Mouse (Mus musculus) hindbrain, embryonic 15.5 days (tissue): Measurements from ENCODE around the gene Pde2a. TPM values are rescaled to one million over a fixed set of nuclear protein-coding genes. Genes with fewer than 3 reads are reported as not detected.

ENCODE experiments used
- ATAC-seq: fragments of 200-750 bp; cut with Nextera tagmentation; 2 replicates; pipeline ENCODE4 v1.8.0; 2017; ENCODE audit warnings: low read depth, moderate number of reproducible peaks, moderate TSS enrichment; ENCODE audit not compliant: low FRiP score
- H3K27ac ChIP-seq: fragments of 300-500 bp; sonication (generic); replicated peaks from 2 replicates; pipeline ENCODE4 v1.5.1; 2015; ENCODE audit warnings: mild to moderate bottlenecking, inconsistent platforms
- H3K27me3 ChIP-seq: fragments of 300-500 bp; sonication (generic); 2 replicates; pipeline ENCODE4 v1.6.1; 2015; ENCODE audit warnings: control low read depth, inconsistent platforms
- H3K36me3 ChIP-seq: fragments of 300-500 bp; sonication (generic); 2 replicates; pipeline ENCODE4 v1.6.1; 2015; ENCODE audit warnings: control low read depth, inconsistent platforms
- H3K4me1 ChIP-seq: fragments of 300-500 bp; sonication (generic); replicated peaks from 2 replicates; pipeline ENCODE4 v1.6.1; 2015; ENCODE audit warnings: control low read depth, inconsistent platforms
- H3K4me2 ChIP-seq: fragments of 300-500 bp; sonication (generic); 2 replicates; pipeline ENCODE4 v1.6.1; 2015; ENCODE audit warnings: moderate library complexity, mild to moderate bottlenecking, inconsistent platforms
- H3K4me3 ChIP-seq: fragments of 300-500 bp; sonication (generic); 2 replicates; pipeline ENCODE4 v1.5.1; 2015; ENCODE audit warnings: mild to moderate bottlenecking, inconsistent platforms
- H3K9ac ChIP-seq: fragments of 300-500 bp; sonication (generic); 2 replicates; pipeline ENCODE4 v1.6.1; 2015; ENCODE audit warnings: inconsistent platforms
- H3K9me3 ChIP-seq: fragments of 300-500 bp; sonication (generic); 2 replicates; pipeline ENCODE4 v1.6.1; 2016; ENCODE audit warnings: control low read depth, inconsistent platforms
- WGBS: fragments of 180-500 bp; shearing (Covaris S2); methylation state at CpG from one replicate; pipeline ENCODE4 v1.1.7; 2015; 5-methylcytosine and 5-hydroxymethylcytosine counted together
- polyA plus RNA-seq: library from polyadenylated mRNA; unstranded; fragments of >200 nt; fragmentation: Nextera tagmentation; extraction: Ambion mirVana; gene quantifications from 2 replicates; pipeline ENCODE4 v1.2.1, GENCODE M21; 2015

Gene Pde2a
- polyA plus RNA-seq, 1 experiment from 2014 or later, result 34.8 TPM

DNA sequence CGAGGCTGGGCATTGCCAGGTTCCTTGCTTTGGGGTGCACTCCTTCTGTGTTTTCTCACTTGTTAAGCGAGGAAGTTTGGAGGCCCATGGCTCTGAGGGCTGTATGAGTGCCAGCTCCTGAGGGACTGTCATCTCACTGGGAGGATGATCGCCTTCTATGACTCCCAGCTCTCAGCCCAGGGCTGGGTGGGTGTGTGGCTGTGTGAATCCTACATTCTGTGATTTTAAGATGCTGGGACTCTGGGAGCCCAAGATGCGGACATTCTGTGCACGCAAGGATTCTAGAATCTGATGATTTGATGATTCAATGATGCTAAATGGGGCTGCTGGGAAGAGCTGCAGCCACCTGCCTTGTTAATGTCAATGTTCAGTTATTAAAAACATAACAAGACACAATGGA lies 35.8 kb downstream of the Pde2a start:
- Histone ChIP-seq H3K27me3 (peaks cover 8% of the 10 kb centered on the region; the same call in 1 of the 2 replicates), H3K27ac (no peak overlapping the region), H3K9ac (no peak overlapping the region), H3K4me2 (no peak overlapping the region), H3K36me3 (no peaks in the 10 kb centered on the region), H3K9me3 (no peaks in the 10 kb centered on the region), H3K4me3 (no peak overlapping the region), H3K4me1 (peaks cover 65% of the 10 kb centered on the region)
- 80% methylated on average over 5 of the region's 5 CpGs for WGBS
- ATAC-seq, result no peak

DNA sequence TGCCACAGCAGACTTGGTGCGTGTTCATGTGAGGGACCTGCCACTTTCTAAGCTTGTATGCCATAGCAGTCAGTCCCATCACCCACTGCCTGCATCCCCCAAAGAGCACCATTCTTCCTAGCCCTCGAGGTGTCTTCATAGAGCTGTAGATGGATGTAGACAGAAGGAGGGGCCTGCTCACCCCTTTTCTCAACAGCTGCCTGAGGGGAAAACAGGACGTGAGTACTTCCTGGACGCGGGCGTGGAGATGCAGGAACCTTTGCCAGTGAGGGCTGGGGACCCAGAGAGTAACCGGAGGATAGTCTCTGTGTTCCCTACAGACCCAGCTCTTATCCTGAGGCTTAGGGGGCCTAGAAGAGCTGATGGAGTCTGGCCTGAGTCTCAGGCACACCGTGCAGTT lies 36.3 kb downstream of the Pde2a start:
- Histone ChIP-seq H3K9me3 (no peaks in the 10 kb centered on the region), H3K9ac (no peak overlapping the region), H3K27ac (no peak overlapping the region), H3K4me3 (no peak overlapping the region), H3K36me3 (no peaks in the 10 kb centered on the region), H3K27me3 (peaks cover 3% of the 10 kb centered on the region; the same call in 1 of the 2 replicates), H3K4me1 (peaks cover 67% of the 10 kb centered on the region), H3K4me2 (no peak overlapping the region)
- 62% methylated on average over 8 of the region's 8 CpGs for WGBS
- ATAC-seq, result no peak

DNA sequence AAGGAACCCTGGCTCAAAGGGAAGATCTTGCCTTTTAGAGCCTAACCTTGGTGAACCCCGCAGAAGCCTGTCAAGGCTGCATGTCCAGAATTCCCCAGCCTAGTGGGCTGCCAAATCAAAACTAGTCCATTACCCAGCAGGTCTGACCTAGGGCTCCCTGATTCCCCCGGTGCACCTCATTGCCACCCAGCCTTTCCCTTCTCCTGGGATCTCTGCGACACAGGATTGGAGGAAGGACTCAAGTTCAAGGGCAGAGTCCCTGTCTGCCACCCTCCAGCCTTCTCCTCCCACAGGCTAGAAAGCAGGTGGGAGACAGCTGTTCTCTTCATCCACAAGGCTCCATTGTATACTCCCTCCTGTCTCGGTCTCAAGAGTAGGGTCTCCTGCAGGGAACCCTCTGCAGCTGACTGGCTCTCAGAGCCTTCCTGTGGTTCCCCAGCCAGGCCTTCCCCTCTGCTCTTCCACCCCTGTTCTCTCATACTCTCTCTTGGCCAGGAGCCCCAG lies 36.8 kb downstream of the Pde2a start:
- WGBS, result 64% methylated on average over 4 of the region's 4 CpGs
- no peak for ATAC-seq

DNA sequence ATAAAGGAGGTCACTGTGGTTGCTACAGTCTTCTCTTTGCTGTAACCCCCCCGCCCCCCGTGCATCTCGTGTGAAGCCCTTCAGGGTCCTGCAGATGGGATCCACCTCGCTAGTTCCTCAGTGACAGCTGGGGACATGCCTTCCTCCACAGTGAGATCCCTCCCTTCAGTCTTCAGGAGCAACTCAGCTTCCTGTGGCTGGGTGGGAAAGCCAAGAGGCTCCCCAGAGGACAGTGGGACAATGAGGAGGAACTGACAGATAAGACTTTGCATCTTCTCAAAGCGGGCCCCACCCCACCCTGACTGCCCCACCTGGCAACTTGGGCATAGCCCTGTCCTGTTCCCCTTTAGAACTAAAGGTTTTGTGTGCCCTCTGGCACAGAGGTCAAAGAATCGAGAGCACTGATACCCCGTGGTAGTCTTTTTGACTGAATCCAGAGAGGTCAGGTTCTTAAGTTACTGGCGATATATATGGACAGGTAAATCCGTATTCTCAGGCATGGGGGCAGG lies 37.9 kb downstream of the Pde2a start:
- Histone ChIP-seq H3K9me3 (no peaks in the 10 kb centered on the region), H3K4me2 (no peak overlapping the region), H3K4me3 (no peak overlapping the region), H3K9ac (no peak overlapping the region), H3K27me3 (no peaks in the 10 kb centered on the region), H3K4me1 (peaks cover 76% of the 10 kb centered on the region), H3K27ac (no peak overlapping the region), H3K36me3 (no peaks in the 10 kb centered on the region)
- no peak for ATAC-seq
- WGBS, result 77% methylated on average over 9 of the region's 9 CpGs

More for the DNA sequence above, 36.8 kb downstream of the Pde2a start:
- Histone ChIP-seq H3K9ac (no peak overlapping the region), H3K4me3 (no peak overlapping the region), H3K27me3 (no peaks in the 10 kb centered on the region), H3K27ac (no peak overlapping the region), H3K9me3 (no peaks in the 10 kb centered on the region), H3K4me2 (no peak overlapping the region), H3K36me3 (no peaks in the 10 kb centered on the region), H3K4me1 (peaks cover 71% of the 10 kb centered on the region)

DNA sequence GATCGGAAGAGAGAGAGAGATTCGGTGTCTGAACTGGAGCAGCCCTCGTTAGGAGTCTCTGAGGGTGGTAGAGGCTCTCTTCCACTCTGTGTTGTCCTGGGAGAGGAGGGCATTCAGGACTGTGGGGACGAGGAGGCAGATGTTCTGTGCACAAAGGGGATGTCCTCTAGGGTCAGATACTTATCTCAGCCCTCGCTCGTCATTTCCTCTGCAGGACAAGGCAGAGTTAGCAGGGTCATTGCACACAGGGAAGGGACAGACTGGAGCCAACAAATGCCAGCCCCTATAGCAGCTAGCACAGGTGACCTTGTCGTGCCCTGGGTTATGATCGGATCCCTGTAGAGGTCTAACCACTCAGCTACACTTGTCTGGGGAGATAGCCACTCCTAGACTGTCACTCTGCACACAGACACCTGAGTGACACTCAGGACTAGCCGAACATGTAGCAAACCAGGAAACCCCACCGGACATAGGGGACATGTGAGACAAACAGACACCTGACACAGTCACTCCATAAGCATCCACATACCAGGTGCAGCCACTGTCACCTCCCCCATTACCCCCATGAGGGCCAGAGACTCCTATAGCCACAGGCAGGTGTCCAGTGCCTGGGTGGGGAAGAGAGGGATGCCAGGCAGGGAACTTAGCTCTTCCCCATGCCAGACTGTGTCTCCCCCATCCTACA lies 38.6 kb downstream of the Pde2a start:
- peak; percentile 0; the same call in 1 of the 2 replicates for ATAC-seq
- no peak overlapping the region for H3K9ac ChIP-seq
- peaks cover 80% of the 10 kb centered on the region for H3K4me1 ChIP-seq
- H3K27ac ChIP-seq, result no peak overlapping the region
- H3K36me3 ChIP-seq, result no peaks in the 10 kb centered on the region
- WGBS, result 55% methylated on average over 10 of the region's 10 CpGs
- no peak overlapping the region for H3K4me3 ChIP-seq
- no peaks in the 10 kb centered on the region for H3K9me3 ChIP-seq
- no peaks in the 10 kb centered on the region for H3K27me3 ChIP-seq
- no peak overlapping the region for H3K4me2 ChIP-seq

DNA sequence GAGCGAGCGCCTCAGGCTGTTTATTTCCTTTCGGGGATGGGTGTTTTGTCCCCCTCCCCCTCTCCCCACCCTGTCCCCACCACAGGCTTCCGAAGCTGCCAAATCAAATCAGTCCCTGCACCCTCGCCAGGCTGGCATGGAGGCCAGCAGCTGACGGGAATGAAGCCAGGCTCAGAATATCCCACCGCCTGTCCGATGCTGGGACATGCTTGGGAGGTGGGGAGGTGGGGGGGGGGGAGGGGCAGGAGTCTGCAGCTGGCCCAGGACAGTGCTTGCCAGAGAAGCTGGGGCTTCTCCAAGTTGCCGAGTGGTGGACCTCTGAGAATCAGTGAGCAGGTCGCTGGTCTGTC lies 39.1 kb downstream of the Pde2a start:
- Histone ChIP-seq H3K9ac (no peak overlapping the region), H3K27me3 (no peaks in the 10 kb centered on the region), H3K4me3 (no peak overlapping the region), H3K9me3 (no peaks in the 10 kb centered on the region), H3K4me1 (peaks cover 80% of the 10 kb centered on the region), H3K4me2 (no peak overlapping the region), H3K27ac (no peak overlapping the region), H3K36me3 (no peaks in the 10 kb centered on the region)
- WGBS, result 38% methylated on average over 10 of the region's 10 CpGs
- peak; percentile 33 for ATAC-seq

DNA sequence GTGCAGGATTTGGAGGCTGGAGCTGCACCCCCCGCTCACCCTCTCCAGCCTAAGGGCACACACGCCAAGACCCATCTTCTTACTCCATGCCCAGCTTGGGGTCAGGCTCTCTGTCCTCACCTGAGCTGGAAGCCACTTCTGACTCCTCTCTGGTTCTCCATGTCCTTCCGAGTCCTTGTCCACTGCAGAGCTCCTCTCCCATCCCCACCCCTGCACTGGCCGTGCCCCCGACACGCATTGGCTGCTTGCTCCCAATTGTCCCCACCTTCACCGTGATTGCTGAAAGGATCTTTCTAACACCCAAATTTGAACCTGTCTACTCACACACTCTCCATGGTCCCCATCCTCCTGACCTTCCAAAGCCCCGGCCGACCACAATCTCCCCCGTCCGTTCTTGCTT lies 40.1 kb downstream of the Pde2a start:
- 89% methylated on average over 11 of the region's 11 CpGs for WGBS
- Histone ChIP-seq H3K27me3 (no peaks in the 10 kb centered on the region), H3K4me1 (peaks cover 78% of the 10 kb centered on the region), H3K9ac (no peak overlapping the region), H3K27ac (no peak overlapping the region), H3K36me3 (no peaks in the 10 kb centered on the region), H3K4me2 (no peak overlapping the region), H3K9me3 (no peaks in the 10 kb centered on the region), H3K4me3 (no peak overlapping the region)
- no peak for ATAC-seq

DNA sequence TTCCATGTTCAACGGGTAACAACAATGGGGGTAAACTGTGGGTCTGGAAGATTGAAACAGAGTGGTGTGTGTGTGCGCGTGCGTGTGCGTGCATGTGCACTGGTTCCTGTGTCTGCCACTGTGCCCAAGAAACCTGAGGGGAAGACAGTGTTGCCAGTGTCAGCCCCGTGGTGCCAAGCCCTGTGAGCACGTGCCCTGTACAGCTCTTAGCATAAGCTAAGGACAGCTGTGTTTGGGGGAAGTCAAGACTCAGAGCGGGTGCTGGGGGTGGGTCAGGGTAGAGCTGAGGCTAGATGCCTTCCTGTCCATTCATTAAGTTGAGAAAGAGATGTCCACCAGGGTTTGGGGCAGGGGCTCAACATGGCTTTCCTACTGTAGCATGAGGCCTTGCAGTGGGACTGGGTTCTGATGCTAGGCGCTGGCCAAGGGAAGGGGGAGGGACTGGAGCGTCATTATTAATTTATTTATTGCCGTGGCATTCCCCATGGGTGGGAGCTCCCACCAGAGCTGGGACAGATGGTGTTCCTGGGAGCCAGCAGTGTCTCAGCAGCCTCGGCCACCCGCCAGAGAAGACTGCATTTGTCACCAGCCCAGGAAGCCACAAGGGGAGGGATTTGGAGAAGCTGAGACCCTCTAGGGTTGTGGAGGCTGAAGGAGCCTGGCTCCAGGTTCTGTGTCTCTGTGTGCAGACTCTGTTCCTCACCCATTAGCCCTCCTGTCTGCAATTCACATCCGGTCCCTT lies 41.0 kb downstream of the Pde2a start:
- no peak overlapping the region for H3K4me2 ChIP-seq
- peak overlapping the region; percentile 26; the same call in 1 of the 2 replicates for H3K27ac ChIP-seq
- WGBS, result 63% methylated on average over 14 of the region's 14 CpGs
- no peaks in the 10 kb centered on the region for H3K27me3 ChIP-seq
- H3K9me3 ChIP-seq, result no peaks in the 10 kb centered on the region
- H3K36me3 ChIP-seq, result no peaks in the 10 kb centered on the region
- H3K4me3 ChIP-seq, result no peak overlapping the region
- peaks cover 74% of the 10 kb centered on the region for H3K4me1 ChIP-seq
- H3K9ac ChIP-seq, result no peak overlapping the region
- no peak for ATAC-seq

DNA sequence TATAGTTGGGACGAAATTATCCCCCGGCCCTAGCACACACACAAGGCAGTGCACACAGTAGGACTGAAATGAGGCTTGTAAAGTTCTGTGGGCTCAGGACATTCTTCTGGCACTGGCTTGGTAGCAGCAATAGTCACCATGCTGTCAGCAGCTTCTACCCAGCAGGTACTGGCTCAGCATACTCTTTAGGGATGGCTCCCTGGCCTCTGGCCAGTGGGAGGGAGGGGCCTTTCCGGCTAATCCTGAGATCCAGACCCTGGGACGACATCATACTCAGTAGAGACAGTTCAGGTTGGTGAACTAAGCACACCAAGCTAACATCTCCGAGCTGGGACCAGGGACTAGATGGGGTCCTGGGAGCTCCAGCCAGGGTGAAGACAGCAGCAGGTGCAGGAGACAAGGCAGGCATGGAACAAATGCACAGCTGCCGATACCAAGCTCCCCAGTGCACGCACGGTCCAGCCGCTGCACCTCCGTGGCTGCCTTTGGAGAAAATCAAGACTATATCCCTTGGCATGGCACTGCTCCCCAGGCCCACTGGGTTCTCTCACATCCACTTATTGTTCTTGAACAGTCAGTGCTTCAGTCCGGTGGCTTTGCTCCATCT lies 42.3 kb downstream of the Pde2a start:
- Histone ChIP-seq H3K4me1 (peaks cover 67% of the 10 kb centered on the region), H3K4me2 (no peak overlapping the region), H3K9ac (no peak overlapping the region), H3K27me3 (no peaks in the 10 kb centered on the region), H3K4me3 (no peak overlapping the region), H3K9me3 (no peaks in the 10 kb centered on the region), H3K27ac (no peak overlapping the region), H3K36me3 (no peaks in the 10 kb centered on the region)
- 67% methylated on average over 11 of the region's 11 CpGs for WGBS
- no peak for ATAC-seq

DNA sequence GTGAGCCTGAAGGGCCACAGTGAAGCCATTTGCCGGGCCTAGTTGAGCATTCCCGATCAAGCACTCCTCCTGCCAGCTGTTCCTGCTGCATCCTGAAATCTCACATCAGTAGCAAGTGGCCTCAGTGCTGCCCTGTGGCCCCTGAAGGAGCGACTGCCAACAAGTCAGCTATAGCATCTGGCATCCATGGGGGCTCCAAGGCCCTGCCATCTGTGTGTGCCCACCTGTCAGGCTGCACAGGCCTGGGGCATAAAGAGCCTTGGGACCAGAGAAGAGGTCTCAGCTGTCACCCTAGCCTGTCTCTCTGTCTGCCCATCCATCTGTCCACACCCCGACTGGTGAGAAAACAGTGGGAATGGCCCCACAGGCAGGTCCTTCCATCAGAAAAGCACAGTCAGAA lies 43.4 kb downstream of the Pde2a start:
- Histone ChIP-seq H3K4me3 (no peak overlapping the region), H3K9ac (no peak overlapping the region), H3K4me2 (no peak overlapping the region), H3K9me3 (no peaks in the 10 kb centered on the region), H3K27ac (peak overlapping the region; percentile 47; the same call in 1 of the 2 replicates), H3K36me3 (no peaks in the 10 kb centered on the region), H3K27me3 (no peaks in the 10 kb centered on the region), H3K4me1 (peaks cover 60% of the 10 kb centered on the region)
- WGBS, result 57% methylated on average over 4 of the region's 4 CpGs
- ATAC-seq, result peak; percentile 39; the same call in 1 of the 2 replicates

DNA sequence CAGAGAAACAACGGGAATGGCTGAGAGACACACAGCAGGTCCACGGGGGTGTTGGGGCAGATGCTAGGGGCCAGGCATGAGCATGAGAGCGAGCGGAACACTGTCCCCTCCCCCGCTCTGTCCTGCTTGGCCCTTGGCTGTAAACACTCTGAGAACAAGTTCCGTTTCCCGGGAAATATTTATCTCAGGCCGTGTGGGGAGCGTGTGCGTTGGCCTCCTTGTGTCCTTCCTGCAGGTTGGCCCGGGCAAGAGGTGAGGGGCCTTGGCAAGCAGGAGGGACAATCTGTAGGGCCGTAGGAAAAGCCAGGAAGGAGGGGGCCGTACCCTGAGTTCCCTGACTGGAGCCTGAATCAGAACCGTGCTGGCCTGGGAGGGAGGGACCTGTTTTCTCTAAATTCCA lies 43.9 kb downstream of the Pde2a start:
- Histone ChIP-seq H3K9ac (no peak overlapping the region), H3K4me3 (no peak overlapping the region), H3K27me3 (no peaks in the 10 kb centered on the region), H3K9me3 (no peaks in the 10 kb centered on the region), H3K36me3 (no peaks in the 10 kb centered on the region), H3K4me2 (no peak overlapping the region), H3K27ac (peak overlapping the region; percentile 47; the same call in 1 of the 2 replicates), H3K4me1 (peaks cover 56% of the 10 kb centered on the region)
- WGBS, result 49% methylated on average over 14 of the region's 14 CpGs
- ATAC-seq, result no peak
